Mouse (Mus musculus) left cerebral cortex, adult 2 months (tissue): ENCODE results near the gene Zfp367. TPM values are rescaled to one million over a fixed set of nuclear protein-coding genes. Genes with fewer than 3 reads are reported as not detected.

Source experiments
- DNase-seq, 2 experiments: peaks; one replicate each; pipeline ENCODE4 v3.0.0; 2021 to 2022; ENCODE audit warnings: low spot score in 2 of 2, mixed read lengths in 1 of 2; ENCODE audit errors: extremely low spot score in 1 of 2
- H3K27ac ChIP-seq: fragments of 200-600 bp; 2 replicates; pipeline ENCODE4 v1.8.1; 2022
- H3K4me3 ChIP-seq: fragments of 200-600 bp; 2 replicates; pipeline ENCODE4 v1.8.1; 2022
- CTCF ChIP-seq: fragments of 200-600 bp; IDR thresholded peaks from 2 replicates; pipeline ENCODE4 v1.8.1; 2022; ENCODE audit warnings: antibody characterized with exemption, mild to moderate bottlenecking, moderate library complexity
- intact Hi-C: fragments of 180-260 bp; cut with DNase I; formaldehyde crosslinking; loops from one replicate; pipeline ENCODE4 v1.15.1; 2025
- total RNA-seq, 2 experiments: library from RNA; stranded (reverse); gene quantifications; 2 replicates each; pipeline ENCODE4 v1.2.3; 2021

The Zfp367 gene
- total RNA-seq, 2 experiments from 2014 or later, result 26.8 to 29.3 TPM

- intact Hi-C loops, result no loop called here
- H3K27ac ChIP-seq, result no peak overlapping the region
- H3K4me3 ChIP-seq, result no peak overlapping the region
- TF ChIP-seq CTCF, result no peak
- DNase-seq, result no peak
Measured at GRCm38 (mm10) chr13:64088057-64088456, 64.9 kb downstream of the Zfp367 start.

- no peak for TF ChIP-seq CTCF
- Histone ChIP-seq H3K4me3 (no peak overlapping the region), H3K27ac (no peak overlapping the region)
- no peak for DNase-seq
- intact Hi-C loops, result no loop called here
Measured at GRCm38 (mm10) chr13:64086036-64086435, 67.0 kb downstream of the Zfp367 start.

- H3K27ac ChIP-seq, result no peak overlapping the region
- intact Hi-C loops, result no loop called here
- TF ChIP-seq CTCF, result no peak
- no peak for DNase-seq
- H3K4me3 ChIP-seq, result no peak overlapping the region
Measured at GRCm38 (mm10) chr13:64083331-64083730, 69.7 kb downstream of the Zfp367 start.

Other genes starting within 250 kb of the Zfp367 start
- gene Hsd17b3, start 64.0 kb downstream of the Zfp367 start, total RNA-seq, result not detected
- under 1 TPM; 0.41 to 0.84 TPM for gene Slc35d2, start 23.8 kb downstream of the Zfp367 start, total RNA-seq
- 100 to 1,000 TPM; 185 to 196 TPM for gene Habp4, start 8.6 kb upstream of the Zfp367 start, total RNA-seq
- 10 to 100 TPM; 15.3 to 19.0 TPM for gene Cdc14b, start 122.1 kb upstream of the Zfp367 start, total RNA-seq
- gene Aaed1, start 159.5 kb upstream of the Zfp367 start, total RNA-seq, result 10 to 100 TPM; 19.0 to 20.8 TPM
- 100 to 1,000 TPM; 120 to 129 TPM for gene Ctsl, start 217.7 kb upstream of the Zfp367 start, total RNA-seq